Mouse (Mus musculus) adrenal gland, postnatal 25 days (tissue): Measurements from ENCODE around the gene Sec61g. TPM values are rescaled to one million over a fixed set of nuclear protein-coding genes. Genes with fewer than 3 reads are reported as not detected.

ENCODE experiments used
- total RNA-seq: library from RNA; stranded (reverse); gene quantifications from 2 replicates; pipeline ENCODE4 v1.2.3, GENCODE M21; 2021

Sec61g gene
- total RNA-seq, 1 experiment from 2014 or later = 8.6 TPM

Other genes starting within 250 kb of the Sec61g start
- 6.9 and 7.7 TPM in 2 replicates for gene Egfr, start 243.7 kb upstream of the Sec61g start, total RNA-seq